Mouse (Mus musculus): ENCODE measurements around the gene Gm136.

Gm136 gene

DNA sequence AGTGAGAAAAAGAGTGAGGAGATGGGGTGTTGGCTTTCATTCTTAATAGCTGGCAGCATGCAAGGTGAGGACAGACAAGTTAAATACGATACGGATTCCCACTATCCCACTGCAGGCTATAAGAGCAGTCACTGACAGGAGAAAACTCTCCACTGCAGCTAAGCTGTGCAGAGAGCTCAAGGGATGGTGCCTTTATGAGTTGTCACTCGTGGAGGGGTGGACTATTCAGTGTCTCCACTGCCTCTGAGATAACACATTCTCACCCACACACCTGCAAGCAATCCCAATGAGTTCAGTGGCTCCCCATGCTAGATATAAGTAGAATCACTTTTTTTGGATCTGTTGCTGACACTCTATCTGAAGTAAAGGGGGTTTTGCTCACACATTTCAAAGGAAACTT, 47.9 kb downstream of the Gm136 start:
- DNase-seq (ENCODE audit: low spot score), result no peak

DNA sequence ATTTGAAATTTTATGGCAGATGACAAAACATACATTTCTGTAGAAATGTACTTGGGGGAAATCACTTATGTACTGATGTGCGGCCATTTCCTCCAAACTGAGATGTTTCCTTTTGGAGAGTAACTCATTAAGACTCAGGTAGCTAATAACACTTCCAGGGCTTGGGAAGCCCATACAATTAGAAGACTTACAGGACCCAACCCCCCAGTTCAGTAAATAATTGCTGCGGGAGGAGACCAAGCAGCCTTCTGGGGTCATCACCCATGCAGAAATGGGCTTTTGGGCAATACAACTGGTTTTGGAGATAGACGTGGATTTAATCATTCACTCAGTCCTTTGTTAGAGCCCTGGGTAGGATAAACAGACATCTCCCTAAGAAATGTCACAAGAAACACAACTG, 48.8 kb downstream of the Gm136 start:
- no peak for DNase-seq (ENCODE audit: low spot score)

DNA sequence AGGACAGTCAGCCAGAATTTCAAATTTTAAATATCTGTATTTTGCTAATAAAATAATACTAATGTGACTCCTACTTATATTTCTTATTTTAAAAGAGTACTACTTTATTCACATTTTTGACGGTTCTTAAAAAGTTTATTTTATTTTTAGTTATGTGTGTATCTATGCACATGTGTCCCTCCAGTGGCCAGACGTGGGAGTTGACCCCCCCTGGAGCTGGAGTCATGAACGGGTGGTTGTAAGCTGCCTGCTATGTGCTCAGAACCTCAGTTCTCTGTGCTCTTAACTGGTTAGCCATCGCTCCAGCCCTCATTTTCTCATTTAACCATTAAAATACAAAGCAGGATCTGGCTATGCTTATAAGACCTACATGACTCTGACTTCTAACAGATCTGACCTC, 53.0 kb downstream of the Gm136 start:
- no peak for DNase-seq (ENCODE audit: low spot score)

DNA sequence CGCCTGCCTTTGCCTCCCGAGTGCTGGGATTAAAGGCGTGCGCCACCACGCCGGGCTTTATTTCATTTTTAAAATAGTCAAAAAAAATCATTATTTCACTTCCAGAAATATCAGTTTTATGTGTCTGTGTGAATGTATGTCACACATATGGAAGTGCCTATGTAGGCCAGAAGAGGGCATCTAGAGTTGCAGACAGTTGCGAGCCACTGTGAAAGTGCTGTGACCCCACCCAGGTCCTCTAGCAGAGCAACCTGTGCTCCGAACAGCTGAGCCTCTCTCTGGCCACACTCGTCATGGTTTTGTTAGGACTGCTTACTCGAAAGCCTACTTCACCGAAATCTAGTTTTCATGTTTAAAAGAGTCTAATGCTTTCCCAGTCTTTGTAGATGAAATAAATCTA, 53.8 kb downstream of the Gm136 start:
- no peak for DNase-seq (ENCODE audit: low spot score)

DNA sequence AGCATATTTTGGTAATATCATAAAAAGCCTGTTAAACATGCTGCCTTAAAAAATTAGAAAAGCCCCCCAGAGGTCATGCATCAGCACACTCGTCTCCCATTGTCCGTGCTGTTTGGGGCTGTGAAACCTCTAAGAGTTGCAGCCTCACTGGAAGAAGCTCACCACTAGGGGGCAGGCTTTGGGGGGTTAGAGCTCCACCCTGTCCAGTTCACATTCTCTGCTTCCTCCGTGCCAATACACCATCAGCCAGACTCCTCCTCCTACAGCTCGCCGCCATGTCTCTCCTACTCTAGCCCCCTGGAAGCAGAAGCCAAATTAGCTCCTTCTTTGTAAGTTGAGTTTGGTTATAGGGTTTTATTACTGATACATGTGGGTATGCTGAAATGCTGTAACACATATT, 54.5 kb downstream of the Gm136 start:
- DNase-seq (ENCODE audit: low spot score), result peak; percentile 53

All from c-Kit-positive CD71-positive TER-119-positive erythroid progenitor cells, embryonic 14.5 days (primary cell).